Mouse (Mus musculus) heart, embryonic 14.5 days (tissue): ENCODE measurements at regions not wholly inside any gene's neighbourhood (a gene's known extent, or its start where the extent isn't known, plus 50 kb on each side); places are given as distances from the start of the nearest gene placed in this dataset.

Experiments used
- ATAC-seq: fragments of 200-750 bp; cut with Nextera tagmentation; 2 replicates; pipeline ENCODE4 v1.8.0; 2017; ENCODE audit warnings: low read depth, moderate TSS enrichment; ENCODE audit not compliant: insufficient number of reproducible peaks, insufficient read depth, low FRiP score
- H3K27ac ChIP-seq, 2 experiments: fragments of 200-500 bp in 1 of 2; fragments of 300-500 bp in 1 of 2; sonication (generic) in 1 of 2; replicated peaks in 1 of 2; 2 replicates each; pipeline ENCODE4 v1.5.1; 2012 to 2014; ENCODE audit warnings: low read depth in 2 of 2, low read length in 2 of 2, control low read depth in 1 of 2, mild to moderate bottlenecking in 1 of 2, mixed read lengths in 1 of 2; ENCODE audit not compliant: control insufficient read depth in 1 of 2, insufficient read depth in 1 of 2
- H3K27me3 ChIP-seq: fragments of 300-500 bp; sonication (generic); 2 replicates; pipeline ENCODE4 v1.6.1; 2014; ENCODE audit warnings: mild to moderate bottlenecking, low read length, control low read depth; ENCODE audit not compliant: control insufficient read depth, insufficient read depth
- H3K36me3 ChIP-seq: fragments of 300-500 bp; sonication (generic); 2 replicates; pipeline ENCODE4 v1.6.1; 2014; ENCODE audit warnings: mild to moderate bottlenecking, control low read depth, low read length, mixed read lengths; ENCODE audit not compliant: control insufficient read depth, insufficient read depth
- H3K4me1 ChIP-seq, 2 experiments: fragments of 200-500 bp in 1 of 2; fragments of 300-500 bp in 1 of 2; sonication (generic) in 1 of 2; 2 replicates each; pipeline ENCODE4 v1.6.1; 2012 to 2014; ENCODE audit warnings: low read length in 2 of 2, control low read depth in 1 of 2, mixed read lengths in 1 of 2; ENCODE audit not compliant: control insufficient read depth in 2 of 2, insufficient read depth in 2 of 2
- H3K4me2 ChIP-seq: fragments of 300-500 bp; sonication (generic); 2 replicates; pipeline ENCODE4 v1.6.1; 2014; ENCODE audit warnings: mild to moderate bottlenecking, low read length
- H3K4me3 ChIP-seq, 2 experiments: fragments of 200-500 bp in 1 of 2; fragments of 300-500 bp in 1 of 2; sonication (generic) in 1 of 2; 2 replicates each; pipeline ENCODE4 v1.5.1; 2012 to 2014; ENCODE audit warnings: low read length in 2 of 2, mild to moderate bottlenecking in 2 of 2, control low read depth in 1 of 2, low read depth in 1 of 2, moderate library complexity in 1 of 2; ENCODE audit not compliant: control insufficient read depth in 1 of 2, insufficient read depth in 1 of 2
- H3K9ac ChIP-seq: fragments of 300-500 bp; sonication (generic); 2 replicates; pipeline ENCODE4 v1.6.1; 2014; ENCODE audit warnings: mild to moderate bottlenecking, low read length
- H3K9me3 ChIP-seq: fragments of 300-500 bp; sonication (generic); 2 replicates; pipeline ENCODE4 v1.6.1; 2016; ENCODE audit warnings: low read length, control low read depth; ENCODE audit not compliant: control insufficient read depth
- WGBS: fragments of 180-500 bp; shearing (Covaris S2); extraction: QIAGEN DNeasy Blood & Tissue Kit; methylation state at CpG from one replicate; pipeline ENCODE4 v1.1.7; 2014; 5-methylcytosine and 5-hydroxymethylcytosine counted together

DNA sequence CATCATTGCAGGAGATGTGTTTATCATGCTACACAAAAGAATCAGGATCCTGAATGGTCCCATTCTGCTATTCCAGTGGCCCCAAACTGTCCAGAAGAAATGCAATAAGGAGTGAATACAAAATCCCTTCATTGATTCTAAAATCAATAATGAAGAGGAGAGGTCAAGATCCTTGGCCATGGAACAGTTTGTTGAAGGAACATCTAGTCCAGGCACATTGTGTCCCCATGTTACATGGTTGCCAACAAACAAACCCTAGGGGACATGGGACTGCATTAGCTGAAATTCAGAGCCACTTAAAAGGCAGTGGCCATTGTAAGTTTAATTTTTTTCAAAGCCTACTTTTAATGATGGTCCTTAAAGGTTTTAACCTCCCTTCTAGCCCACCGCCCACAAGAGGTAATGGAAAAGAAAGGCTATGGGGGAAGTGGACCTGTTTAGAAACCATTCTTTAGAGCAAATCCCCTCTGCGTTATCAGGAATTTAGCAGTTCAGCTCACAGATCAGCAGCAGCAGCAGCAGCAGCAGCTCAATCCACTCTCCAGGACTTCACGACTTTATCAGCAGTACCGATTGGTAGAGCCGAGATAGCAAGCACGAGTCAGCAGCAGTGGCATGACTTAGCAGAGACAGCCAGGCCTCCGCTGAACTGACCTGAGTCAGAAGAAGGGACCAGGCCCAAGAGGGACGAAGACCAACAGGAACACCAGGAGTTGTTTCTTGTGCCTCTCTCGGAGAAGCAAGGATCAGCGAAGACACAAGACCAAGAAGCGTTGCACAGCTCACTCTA lies 268.3 kb downstream of the Setd4 start:
- 25% methylated on average over 11 of the region's 11 CpGs for WGBS

GRCm38 (mm10) chr16:93333654-93334053 lies 270.2 kb downstream of the Setd4 start:
- WGBS: 57% methylated on average over 6 of the region's 6 CpGs

More for the DNA sequence above, 268.3 kb downstream of the Setd4 start:
- no peaks in the 10 kb centered on the region for H3K36me3 ChIP-seq
- H3K27ac ChIP-seq: no peak overlapping the region
- 0 out of 2 replicates have a peak, but pooled peaks cover 4% of the 10 kb centered on the region for H3K9me3 ChIP-seq
- ATAC-seq: no peak
- no peak overlapping the region for H3K4me3 ChIP-seq
- H3K9ac ChIP-seq: no peak overlapping the region
- peaks cover 4 to 5% of the 10 kb centered on the region in 2 experiments; a peak in 3 of 4 replicates for H3K4me1 ChIP-seq
- H3K27me3 ChIP-seq: peaks cover 15% of the 10 kb centered on the region
- no peak overlapping the region for H3K4me2 ChIP-seq

GRCm38 (mm10) chr16:93328680-93329395 lies 275.0 kb downstream of the Setd4 start:
- H3K4me3 ChIP-seq: no peak overlapping the region
- H3K9ac ChIP-seq: no peak overlapping the region
- H3K4me2 ChIP-seq: no peak overlapping the region
- WGBS: 23% methylated on average over 13 of the region's 13 CpGs
- no peaks in the 10 kb centered on the region for H3K36me3 ChIP-seq
- H3K4me1 ChIP-seq: peaks cover 3 to 10% of the 10 kb centered on the region in 2 experiments; a peak in 2 of 4 replicates
- H3K27ac ChIP-seq: no peak overlapping the region
- H3K27me3 ChIP-seq: peaks cover 18% of the 10 kb centered on the region
- peaks cover 8% of the 10 kb centered on the region; the same call in 1 of the 2 replicates for H3K9me3 ChIP-seq
- no peak for ATAC-seq

More at GRCm38 (mm10) chr16:93333654-93334053, 270.2 kb downstream of the Setd4 start:
- H3K36me3 ChIP-seq: no peaks in the 10 kb centered on the region
- peaks cover 18% of the 10 kb centered on the region for H3K27me3 ChIP-seq
- H3K4me1 ChIP-seq: peaks cover 8 to 10% of the 10 kb centered on the region in 2 experiments; a peak in 3 of 4 replicates
- no peak overlapping the region for H3K9ac ChIP-seq
- H3K27ac ChIP-seq: no peak overlapping the region
- no peak for ATAC-seq
- no peak overlapping the region for H3K4me2 ChIP-seq
- H3K4me3 ChIP-seq: no peak overlapping the region
- 0 out of 2 replicates have a peak, but pooled peaks cover 4% of the 10 kb centered on the region for H3K9me3 ChIP-seq

- H3K9ac ChIP-seq: no peak overlapping the region
- peaks cover 8% of the 10 kb centered on the region; the same call in 1 of the 2 replicates for H3K9me3 ChIP-seq
- H3K4me3 ChIP-seq: no peak overlapping the region
- H3K4me1 ChIP-seq: peaks cover 3 to 7% of the 10 kb centered on the region in 2 experiments; a peak in 2 of 4 replicates
- no peak overlapping the region for H3K4me2 ChIP-seq
- peaks cover 3% of the 10 kb centered on the region; the same call in 1 of the 2 replicates for H3K27me3 ChIP-seq
- no peak overlapping the region for H3K27ac ChIP-seq
- ATAC-seq: no peak
- no peaks in the 10 kb centered on the region for H3K36me3 ChIP-seq
- 77% methylated on average over 5 of the region's 5 CpGs for WGBS
These were observed 279.0 kb downstream of the Setd4 start for GRCm38 (mm10) chr16:93324911-93325310.

GRCm38 (mm10) chr16:93323172-93323571 lies 280.7 kb downstream of the Setd4 start:
- Histone ChIP-seq H3K36me3 (no peaks in the 10 kb centered on the region), H3K9ac (no peak overlapping the region), H3K27ac (no peak overlapping the region), H3K4me3 (no peak overlapping the region), H3K4me2 (no peak overlapping the region), H3K4me1 (no peaks in the 10 kb centered on the region), H3K9me3 (peaks cover 8% of the 10 kb centered on the region; the same call in 1 of the 2 replicates), H3K27me3 (no peaks in the 10 kb centered on the region)
- no peak for ATAC-seq
- WGBS: 71% methylated on average over 5 of the region's 5 CpGs

DNA sequence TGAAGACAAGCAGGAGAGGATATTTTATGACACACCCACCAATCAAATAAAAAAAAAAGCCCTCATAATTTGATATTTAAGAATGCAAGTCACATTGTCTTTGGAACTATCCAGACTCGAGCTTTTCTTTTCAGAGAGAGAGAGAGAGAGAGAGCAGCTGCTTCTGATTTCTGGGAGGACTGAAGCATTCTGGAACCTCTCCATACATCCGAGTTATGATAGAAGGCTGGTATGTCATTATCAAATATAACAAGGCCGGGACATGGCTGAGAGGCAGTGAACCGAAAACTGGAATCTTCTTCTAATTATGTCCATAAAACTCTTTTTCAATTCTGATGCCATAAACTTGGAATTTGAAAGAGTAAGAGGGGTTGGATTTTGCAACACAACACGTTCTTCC lies 284.3 kb downstream of the Setd4 start:
- Histone ChIP-seq H3K4me1 (no peaks in the 10 kb centered on the region), H3K27me3 (no peaks in the 10 kb centered on the region), H3K36me3 (no peaks in the 10 kb centered on the region), H3K4me3 (no peak overlapping the region), H3K9me3 (peaks cover 3% of the 10 kb centered on the region; the same call in 1 of the 2 replicates), H3K4me2 (no peak overlapping the region), H3K9ac (no peak overlapping the region), H3K27ac (no peak overlapping the region)
- 72% methylated on average over 5 of the region's 5 CpGs for WGBS
- no peak for ATAC-seq

- no peak for ATAC-seq
- H3K27me3 ChIP-seq: no peaks in the 10 kb centered on the region
- H3K9me3 ChIP-seq: 0 out of 2 replicates have a peak, but pooled peaks cover 2% of the 10 kb centered on the region
- WGBS: 76% methylated on average over 12 of the region's 12 CpGs
- H3K4me1 ChIP-seq: no peaks in the 10 kb centered on the region
- no peak overlapping the region for H3K27ac ChIP-seq
- H3K9ac ChIP-seq: no peak overlapping the region
- H3K4me2 ChIP-seq: no peak overlapping the region
- no peak overlapping the region for H3K4me3 ChIP-seq
- no peaks in the 10 kb centered on the region for H3K36me3 ChIP-seq
These were observed 292.2 kb downstream of the Setd4 start for GRCm38 (mm10) chr16:93311644-93312043.
